Mouse (Mus musculus) kidney, postnatal 10 days (tissue): ENCODE measurements around the gene Zdhhc21.

Experiments
- DNase-seq: peaks from one replicate; pipeline ENCODE4 v3.0.0; 2021; ENCODE audit warnings: mixed read lengths

Gene Zdhhc21

GRCm38 (mm10) chr4:82859131-82860125 lies at the start of gene Zdhhc21:
Gene Zdhhc21 (minus strand): TSS chr4:82859958.
- peak; percentile 87 for DNase-seq

DNA sequence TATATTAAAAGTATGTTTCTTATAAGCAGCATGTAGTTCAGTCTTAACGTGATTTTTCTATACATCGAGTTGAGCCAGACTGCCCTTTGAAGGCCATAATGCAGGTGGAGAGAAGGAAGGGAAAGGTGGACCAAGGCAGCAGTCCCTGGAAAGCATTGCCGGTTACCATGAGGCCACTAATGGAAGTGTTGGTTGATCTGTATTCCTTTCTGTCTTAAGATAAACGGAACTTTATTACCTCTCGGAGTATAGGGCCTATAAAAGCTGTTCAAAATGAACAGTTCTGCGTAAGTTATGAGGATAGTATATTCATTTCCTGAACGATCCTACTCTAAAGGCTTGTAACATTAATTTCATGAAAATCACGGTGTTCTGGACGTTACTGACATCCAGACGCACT lies 35.5 kb upstream of the Zdhhc21 start:
- no peak for DNase-seq

DNA sequence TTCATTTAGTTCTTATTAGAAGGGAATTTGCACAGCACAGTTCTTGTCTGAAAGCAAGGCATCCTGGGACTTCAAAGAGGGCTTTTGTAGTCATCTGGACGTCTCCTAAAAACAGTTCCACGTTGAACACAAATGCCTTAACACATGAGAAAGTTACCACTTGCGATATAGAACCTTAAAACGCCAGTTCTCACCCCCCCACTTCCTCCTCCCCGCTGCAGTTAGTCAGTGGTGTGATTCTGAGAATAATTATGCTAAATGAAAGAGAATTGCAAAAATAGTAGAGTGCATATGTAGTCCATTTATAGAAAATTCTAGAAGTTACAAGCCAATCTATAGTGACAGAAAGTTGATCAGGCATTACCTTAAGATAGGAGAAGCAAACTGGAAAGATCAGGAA lies 32.5 kb upstream of the Zdhhc21 start:
- no peak for DNase-seq

DNA sequence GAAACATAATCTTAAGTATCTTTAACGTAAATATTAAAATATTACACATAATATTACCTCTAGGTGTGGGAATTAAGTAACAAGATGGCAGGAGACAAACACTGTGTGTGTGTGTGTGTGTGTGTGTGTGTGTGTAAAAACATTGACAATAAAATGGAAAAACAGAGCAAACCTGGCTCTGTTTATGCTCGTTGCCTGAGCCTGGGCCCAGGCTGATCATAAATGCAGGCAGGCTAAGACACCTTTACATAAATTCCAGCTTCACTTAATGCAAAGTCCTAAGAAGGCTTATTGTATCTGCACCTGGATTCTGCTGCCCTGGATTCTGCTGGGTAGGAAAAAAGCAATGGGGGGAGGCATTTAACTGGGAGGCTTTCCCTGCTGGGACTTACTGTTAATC lies 31.8 kb upstream of the Zdhhc21 start:
- DNase-seq: no peak

GRCm38 (mm10) chr4:82891049-82891448 lies 31.3 kb upstream of the Zdhhc21 start:
- peak; percentile 14 for DNase-seq

- no peak for DNase-seq
Measured at GRCm38 (mm10) chr4:82890585-82890984, 30.8 kb upstream of the Zdhhc21 start.

- no peak for DNase-seq
Measured at GRCm38 (mm10) chr4:82886148-82886547, 26.4 kb upstream of the Zdhhc21 start.

DNA sequence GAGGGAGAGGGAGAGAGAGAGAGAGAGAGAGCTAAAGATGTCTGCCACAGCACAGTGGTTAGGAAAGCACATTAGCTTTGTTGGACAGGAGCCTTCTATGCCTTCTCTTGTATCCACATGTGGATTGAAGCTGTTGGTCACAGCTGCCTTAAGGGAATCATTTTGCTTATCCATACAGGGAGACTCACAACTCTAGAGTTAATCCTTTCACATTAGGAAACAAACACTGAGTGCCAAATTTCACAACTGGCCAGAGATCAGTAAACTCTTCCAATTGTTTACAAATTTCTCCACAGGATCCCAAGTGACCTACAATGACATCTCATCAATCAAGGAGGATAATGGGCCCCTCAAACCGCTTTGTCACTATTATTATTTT lies 25.8 kb upstream of the Zdhhc21 start:
- no peak for DNase-seq

DNA sequence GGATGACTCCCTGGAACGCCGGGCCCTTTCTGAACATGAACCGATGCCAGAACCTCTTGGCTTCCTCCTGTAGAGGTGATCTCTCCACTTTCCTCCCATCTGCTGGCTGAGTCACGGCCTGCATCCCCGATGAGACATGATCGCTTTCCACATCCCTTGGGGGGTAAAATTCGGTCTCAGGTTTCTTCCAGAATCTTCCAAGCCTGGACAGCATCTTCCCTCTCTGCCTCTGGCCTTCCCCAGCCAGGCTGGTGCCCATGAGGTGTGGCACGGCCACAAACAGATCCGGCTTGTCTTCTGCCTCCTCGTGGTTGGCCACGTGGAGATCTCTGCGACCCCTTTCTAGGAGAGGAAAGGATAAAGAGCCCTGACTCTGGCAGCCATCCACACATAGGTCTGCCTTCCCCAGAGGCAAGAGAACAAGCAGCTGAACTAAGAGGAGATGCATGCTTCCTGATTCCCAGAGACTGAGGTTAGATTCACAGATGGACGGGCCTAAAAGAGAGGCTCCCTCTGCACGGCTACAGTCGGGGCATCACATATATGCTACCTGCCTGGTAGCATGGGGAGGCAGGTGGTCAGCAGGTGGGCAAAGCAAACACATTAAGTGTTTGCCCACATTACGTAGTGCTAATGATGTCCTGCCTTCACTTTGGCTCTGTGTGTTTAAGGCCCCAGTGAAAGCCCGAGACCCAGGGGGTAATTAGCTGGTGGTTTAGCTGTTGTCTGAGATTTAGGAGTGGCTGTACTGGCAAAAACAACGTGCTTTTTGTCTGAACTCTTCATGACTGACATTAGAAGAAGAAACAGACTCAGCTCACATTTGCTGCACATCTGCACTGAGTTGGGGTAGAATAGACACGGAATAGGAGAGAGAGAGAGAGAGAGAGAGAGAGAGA lies 25.1 kb upstream of the Zdhhc21 start, which contains the start of gene Cer1:
TSS of gene Cer1 (minus strand) at position 513 of the 899 bp plus-strand sequence.
- no peak for DNase-seq

- no peak for DNase-seq
Measured at GRCm38 (mm10) chr4:82882500-82882899, 22.7 kb upstream of the Zdhhc21 start.

DNA sequence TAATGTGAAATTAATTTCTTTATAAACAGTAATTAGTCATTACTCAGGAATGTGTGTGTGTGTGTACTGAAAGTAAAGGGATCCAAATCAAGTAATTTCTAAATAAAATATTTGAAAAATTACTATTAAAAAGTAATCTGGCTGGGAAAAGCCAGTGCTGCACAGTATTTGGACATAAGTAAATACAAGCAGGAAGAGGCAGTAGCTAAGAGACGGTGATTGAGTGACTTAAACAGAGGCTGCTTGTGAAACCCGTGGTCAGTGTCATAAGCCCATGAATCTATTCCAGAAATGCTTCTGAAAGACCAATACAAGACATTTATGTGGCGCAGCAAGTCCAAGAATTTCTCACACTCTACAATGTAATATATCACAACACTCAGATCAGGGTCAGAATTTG lies 21.6 kb upstream of the Zdhhc21 start:
- no peak for DNase-seq

GRCm38 (mm10) chr4:82880243-82880642 lies 20.5 kb upstream of the Zdhhc21 start:
- no peak for DNase-seq

DNA sequence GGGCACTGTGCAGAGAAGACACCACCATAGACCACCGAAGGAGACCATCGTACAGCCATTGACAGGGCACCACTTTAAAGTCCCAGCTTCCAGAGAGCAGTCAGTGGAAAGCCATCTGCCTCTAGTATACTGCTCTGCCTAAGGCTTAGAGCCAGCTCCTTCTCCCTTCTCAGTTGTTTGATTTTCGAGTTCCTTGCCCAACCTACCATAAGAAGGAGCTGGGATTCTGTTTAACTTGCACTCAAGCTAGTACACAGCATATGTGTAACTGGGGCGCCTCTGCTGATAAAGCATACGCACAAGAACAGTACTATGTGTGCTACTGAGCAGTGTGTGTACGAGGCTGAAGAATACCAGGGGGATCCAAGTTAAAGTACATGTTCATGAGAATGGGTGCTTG lies 19.4 kb upstream of the Zdhhc21 start:
- DNase-seq: no peak

DNA sequence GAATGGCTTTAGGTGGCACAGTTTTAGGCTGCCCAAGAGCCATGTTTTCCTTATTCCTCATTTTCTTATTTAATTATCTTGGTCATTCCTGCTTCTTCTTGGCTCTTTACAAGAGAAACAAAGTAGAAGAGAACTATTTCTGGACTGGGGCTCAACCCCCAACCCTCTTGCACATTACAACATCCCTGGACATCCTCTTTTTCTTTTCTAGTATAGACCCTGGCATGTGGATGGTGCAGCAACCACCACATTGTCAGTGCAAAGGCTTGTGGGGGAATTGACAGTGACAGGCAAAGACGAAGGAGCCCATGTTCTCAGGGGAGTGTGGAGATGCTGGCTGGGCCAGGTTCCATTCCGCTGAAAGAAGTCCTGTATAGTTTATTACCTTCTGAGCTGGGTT lies 16.9 kb upstream of the Zdhhc21 start:
- no peak for DNase-seq

- no peak for DNase-seq
Measured at GRCm38 (mm10) chr4:82875532-82875931, 15.8 kb upstream of the Zdhhc21 start.

DNA sequence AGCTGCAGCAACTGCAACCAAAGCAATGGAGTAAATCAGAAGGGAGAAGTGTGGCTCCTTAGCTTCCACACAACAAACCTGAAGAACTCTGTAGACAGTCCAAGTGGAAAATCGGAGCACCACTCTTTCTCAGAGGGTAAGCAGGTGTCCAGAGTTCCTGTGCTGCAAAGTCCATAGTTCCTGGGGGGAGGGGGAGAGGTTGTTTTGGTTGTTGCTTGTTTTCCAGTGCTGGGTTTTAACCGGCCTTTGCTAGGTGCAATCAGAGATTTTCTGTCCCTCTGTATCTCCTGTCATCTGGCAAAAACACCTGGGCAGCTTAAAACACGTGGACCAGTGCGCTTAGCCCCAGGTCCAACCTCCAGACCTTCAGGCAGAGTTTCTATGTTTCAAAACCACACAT lies 15.0 kb upstream of the Zdhhc21 start:
- peak; percentile 14 for DNase-seq

DNA sequence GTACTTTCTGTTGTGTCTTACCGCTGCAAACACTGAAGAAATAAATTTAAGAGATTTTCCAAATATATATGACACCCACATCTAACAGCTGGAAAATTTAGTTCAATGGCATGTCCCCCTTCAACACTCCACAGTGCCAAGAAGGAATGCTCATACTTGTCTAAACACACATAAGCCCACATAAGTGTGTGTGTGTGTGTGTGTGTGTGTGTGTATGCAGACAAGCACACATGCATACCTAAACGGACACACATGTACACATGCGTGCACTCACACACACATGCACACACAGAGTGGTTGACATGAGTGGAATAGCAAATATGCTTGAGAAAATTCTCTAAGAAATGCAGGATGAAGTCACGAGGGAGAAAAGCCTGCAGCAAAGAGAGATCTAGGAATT lies 12.8 kb upstream of the Zdhhc21 start:
- no peak for DNase-seq

DNA sequence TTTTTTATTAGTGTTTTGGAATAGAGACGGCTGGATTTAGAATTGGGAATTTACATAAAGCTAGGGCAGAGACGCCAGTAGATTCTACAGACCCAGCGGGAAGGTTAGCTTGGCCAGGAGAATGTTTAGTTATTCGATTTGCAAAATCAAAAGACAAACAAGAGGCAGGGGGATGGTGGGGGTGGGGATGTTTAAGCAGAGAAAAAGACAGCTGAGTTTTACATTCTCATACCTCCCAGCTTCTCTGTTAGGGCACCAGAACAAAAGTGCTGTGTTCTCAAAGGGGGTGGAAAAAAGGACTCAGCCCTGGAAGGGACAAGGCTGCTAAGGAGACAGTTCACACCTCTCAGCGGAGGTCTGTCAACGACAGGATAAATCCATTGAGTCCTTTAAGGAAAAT lies 12.4 kb upstream of the Zdhhc21 start:
- DNase-seq: no peak

DNA sequence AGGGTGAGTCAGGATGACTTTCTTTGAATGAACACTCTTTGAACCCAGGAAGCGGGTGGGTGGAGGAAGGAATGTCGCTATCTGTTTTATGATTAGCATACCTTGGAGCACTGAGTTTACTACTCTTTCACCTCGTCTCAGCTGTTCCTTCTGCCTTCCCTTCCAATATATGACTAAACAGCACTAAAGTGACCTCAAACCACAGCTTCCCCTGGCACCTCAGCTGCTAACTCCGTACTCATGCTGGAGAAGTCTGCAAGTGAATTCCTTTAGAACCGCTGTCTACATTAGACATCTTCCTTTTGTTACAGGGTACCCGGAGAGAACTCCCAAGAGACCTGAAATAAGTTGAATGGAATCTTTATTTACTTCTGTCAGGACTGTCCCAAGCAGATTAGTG lies 11.2 kb upstream of the Zdhhc21 start:
- DNase-seq: no peak

DNA sequence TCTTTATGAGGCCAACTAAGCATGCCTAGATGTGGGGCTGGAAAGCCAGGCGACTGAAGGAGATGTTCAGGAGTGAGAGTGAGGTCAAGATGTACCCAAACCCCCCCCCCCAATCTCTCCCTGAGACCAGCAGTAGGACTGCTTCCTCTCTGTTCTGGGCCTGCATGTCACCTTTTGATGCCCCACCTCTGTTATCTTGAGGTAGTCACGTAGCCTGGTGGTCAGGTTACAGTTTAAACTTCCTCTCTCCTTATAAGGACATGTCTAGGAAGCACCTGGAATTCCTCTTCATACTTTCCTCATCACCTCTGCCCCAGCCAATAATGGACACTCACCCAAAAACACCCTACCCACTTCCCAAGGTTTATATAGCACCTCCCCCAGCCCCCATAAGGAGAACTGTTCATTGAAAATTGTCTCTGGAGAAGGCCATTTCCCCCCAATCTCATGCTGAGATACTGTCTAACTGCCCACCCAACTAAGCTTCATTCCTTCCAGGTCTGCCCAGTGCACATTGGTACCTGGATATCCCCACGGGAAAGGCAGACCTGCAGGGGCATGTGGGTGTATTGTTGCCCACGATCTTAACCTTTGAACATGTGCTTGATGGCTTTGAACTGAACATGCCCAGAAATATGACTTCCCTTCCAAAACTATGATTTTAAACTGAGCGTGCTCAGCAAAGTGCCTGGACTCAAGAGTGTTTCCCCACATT lies 8.1 kb upstream of the Zdhhc21 start:
- no peak for DNase-seq

- no peak for DNase-seq
Measured at GRCm38 (mm10) chr4:82867111-82867510, 7.4 kb upstream of the Zdhhc21 start.

DNA sequence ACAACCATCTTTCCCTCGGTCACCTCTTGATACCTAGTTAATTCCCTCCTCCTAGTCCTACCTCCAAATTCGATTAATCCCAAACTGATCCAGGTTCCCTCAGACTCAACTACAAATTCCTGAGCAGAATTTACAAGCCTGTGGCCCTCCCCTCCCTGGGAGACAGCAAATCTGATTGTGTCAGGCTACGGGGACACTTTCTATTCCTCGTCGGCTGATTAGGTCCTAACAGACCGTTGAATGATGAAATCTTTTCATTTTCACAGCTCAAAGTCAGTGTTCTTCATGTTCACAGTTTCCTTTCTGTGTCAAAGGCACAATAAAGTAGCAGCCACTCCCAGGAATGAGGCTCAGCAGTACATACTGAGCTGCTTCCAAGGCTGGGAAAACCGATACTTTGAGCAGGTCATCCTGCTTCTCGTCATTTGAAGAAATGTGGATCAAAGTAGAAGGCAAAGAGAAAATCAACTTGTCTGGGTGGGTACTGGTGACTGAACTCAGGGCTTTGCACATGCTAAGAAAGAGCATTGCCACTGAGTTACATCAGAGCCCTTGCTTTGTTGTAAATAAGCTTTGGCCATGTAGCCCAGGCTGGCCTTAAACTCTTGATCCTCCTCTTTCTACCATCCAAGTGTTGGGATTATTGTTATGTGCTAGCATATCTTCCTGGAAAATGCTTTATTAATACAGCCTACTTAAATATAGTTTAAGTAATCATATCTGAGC lies 5.4 kb upstream of the Zdhhc21 start:
- DNase-seq: no peak
